In the genomic region with DNA sequence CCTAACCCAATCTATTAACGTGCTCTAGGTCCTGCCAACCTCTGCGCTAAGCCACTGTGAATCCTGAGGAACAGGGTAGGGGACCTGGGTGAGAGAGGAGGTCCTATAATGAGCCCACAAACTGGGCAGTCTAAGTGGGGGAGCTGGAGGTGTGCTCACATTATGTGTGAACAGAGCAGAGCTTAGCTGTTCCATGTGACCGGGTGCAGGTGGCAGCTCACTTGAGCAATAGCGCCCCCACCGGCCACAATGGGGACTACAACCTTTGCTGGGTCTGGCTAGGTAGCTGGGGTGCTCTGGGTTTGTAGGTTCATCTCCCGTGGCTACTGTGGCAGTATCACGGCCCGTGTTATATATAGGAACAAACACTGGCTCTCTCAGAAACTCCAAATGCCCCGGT, we compare ENCODE assay signal across 9 mouse cellular contexts. TPM values are rescaled to one million over a fixed set of nuclear protein-coding genes. Genes with fewer than 3 reads are reported as not detected.
DNase-seq lines count a peak whose midpoint lies in the region; ATAC-seq and TF ChIP-seq lines count a peak whose summit lies in the region.
"Had no signal": no experiment of that assay in that cellular context is flagged by ENCODE, and none has a peak within 500 bp of the region (broad histone marks: within the 10 kb centered on the region; RNA-seq: fewer than 3 reads in every experiment).

No protein-coding gene starts in this region.

- DNase-seq in gastrocnemius, adult 18-20 months (ENCODE audit: low spot score), result peak; percentile 20
- no peak for DNase-seq in gastrocnemius, postnatal 36 days
- DNase-seq in urinary bladder, postnatal 14 days (ENCODE audit: low spot score), result peak; percentile 18
- no peak for DNase-seq in urinary bladder, postnatal 10 days (ENCODE audit: low spot score)
- peak; percentile 58 for DNase-seq in limb, embryonic 11.5 days (ENCODE audit: low spot score)
- DNase-seq in spleen, adult 2 months (ENCODE audit: low read depth in 1 of 2, low spot score in 2 of 2), result no peak
- no peak for DNase-seq in layer of hippocampus, adult 11-12 months (ENCODE audit: low spot score)

- no peak overlapping the region for H3K27ac ChIP-seq in limb, embryonic 11.5 days (replicated peaks; ENCODE audit: low read depth, low read length)
- H3K27ac ChIP-seq in spleen, adult 2 months (ENCODE audit: insufficient read depth, low read length), result no peak overlapping the region
- H3K27ac ChIP-seq: limb, embryonic 12.5 days had no signal

- no peaks in the 10 kb centered on the region; the same call in 1 of the 2 replicates for H3K9me3 ChIP-seq in limb, embryonic 11.5 days (ENCODE audit: control insufficient read depth, low read length)
- H3K9me3 ChIP-seq: limb, embryonic 12.5 days had no signal

- ATAC-seq in limb, embryonic 11.5 days (ENCODE audit: insufficient number of reproducible peaks, low FRiP score, low TSS enrichment, low read depth), result no peak
- ATAC-seq in activated CD4-positive, CD25-positive, alpha-beta regulatory T cell, adult 4 months, result no peak

- no peak overlapping the region for H3K4me2 ChIP-seq in limb, embryonic 11.5 days (ENCODE audit: low read depth, severe bottlenecking)
- H3K4me2 ChIP-seq: limb, embryonic 12.5 days had no signal

- peaks cover 2% of the 10 kb centered on the region; the same call in 1 of the 2 replicates for H3K4me1 ChIP-seq in limb, embryonic 11.5 days (ENCODE audit: control insufficient read depth, insufficient read depth, low read length)
- H3K4me1 ChIP-seq in spleen, adult 2 months (ENCODE audit: control insufficient read depth, insufficient read depth, insufficient read length), result 0 out of 2 replicates have a peak, but pooled peaks cover 4% of the 10 kb centered on the region
- H3K4me1 ChIP-seq: limb, embryonic 12.5 days had no signal

- TF ChIP-seq POLR2A in spleen, adult 2 months (IDR thresholded peaks at IDR 0.05; ENCODE audit: low read depth, low read length), result no peak

- H3K36me3 ChIP-seq in limb, embryonic 11.5 days (ENCODE audit: control insufficient read depth, insufficient read depth, low read length), result no peaks in the 10 kb centered on the region
- H3K36me3 ChIP-seq in spleen, adult 2 months (ENCODE audit: control insufficient read depth, insufficient read depth, low read length), result no peaks in the 10 kb centered on the region
- H3K36me3 ChIP-seq: limb, embryonic 12.5 days had no signal

- no peak overlapping the region for H3K9ac ChIP-seq in limb, embryonic 11.5 days (ENCODE audit: low read length)
- H3K9ac ChIP-seq: limb, embryonic 12.5 days had no signal

- peak; percentile 46; the same call in 1 of the 2 replicates for TF ChIP-seq CTCF in spleen, adult 2 months (IDR thresholded peaks at IDR 0.05; ENCODE audit: extremely low read depth, insufficient read depth, insufficient read length, insufficient replicate concordance)

- H3K27me3 ChIP-seq in limb, embryonic 11.5 days (ENCODE audit: control insufficient read depth, insufficient read depth, low read length), result no peaks in the 10 kb centered on the region
- H3K27me3 ChIP-seq in spleen, adult 2 months (ENCODE audit: control insufficient read depth, insufficient read depth, low read length), result no peaks in the 10 kb centered on the region

- WGBS in limb, embryonic 11.5 days, result 57% methylated on average over 9 of the region's 9 CpGs
- 53% methylated on average over 9 of the region's 9 CpGs for WGBS in spleen, adult 2 months

- H3K4me3 ChIP-seq in limb, embryonic 11.5 days (ENCODE audit: low read depth, low read length), result no peak overlapping the region
- no peak overlapping the region for H3K4me3 ChIP-seq in spleen, adult 2 months (ENCODE audit: extremely low read depth, insufficient read depth, insufficient read length)
- H3K4me3 ChIP-seq: limb, embryonic 12.5 days had no signal

- intact Hi-C loops in gastrocnemius, postnatal 36 days (cut with DNase I), result loop anchor here (5.0 kb wide), 2 partner anchors 50 to 120 kb away; partner anchors contain the start of gene Tesmin

RNA-seq across cellular contexts. Expression of gene Gal, which starts 22.5 kb away (rescaled TPM):
- under 1 TPM; 0.30 to 0.36 TPM for total RNA-seq in gastrocnemius, adult 18-20 months (2021)
- total RNA-seq in gastrocnemius, postnatal 36 days (2021), result under 1 TPM; 0.35 to 0.41 TPM
- polyA plus RNA-seq in limb, embryonic 11.5 days (2014; fragmentation: Nextera tagmentation; extraction: Ambion mirVana), result 0.84 and 1.0 TPM in 2 replicates
- 13.1 and 22.2 TPM in 2 replicates for polyA plus RNA-seq in spleen, adult 2 months (2012; rRNA removed)
- polyA plus RNA-seq in activated CD4-positive, CD25-positive, alpha-beta regulatory T cell, adult 4 months (2017; shearing (Covaris generic)), result 1 to 10 TPM in 1 of 2 experiments, not detected in 1; 2.1 TPM

RNA-seq across cellular contexts. Expression of gene Tesmin, which starts 48.2 kb away (rescaled TPM):
- total RNA-seq in gastrocnemius, adult 18-20 months (2021), result under 1 TPM; 0.43 to 0.47 TPM
- 1 to 10 TPM in 1 of 2 experiments, under 1 TPM in 1; 0.39 to 1.3 TPM for total RNA-seq in gastrocnemius, postnatal 36 days (2021)
- 0.33 and 0.36 TPM in 2 replicates for polyA plus RNA-seq in limb, embryonic 11.5 days (2014; fragmentation: Nextera tagmentation; extraction: Ambion mirVana)
- polyA plus RNA-seq in spleen, adult 2 months (2012; rRNA removed), result 0.43 and 0.74 TPM in 2 replicates
- not detected for polyA plus RNA-seq in activated CD4-positive, CD25-positive, alpha-beta regulatory T cell, adult 4 months (2017; shearing (Covaris generic))

Comparison
In these comparisons a context has a peak if more than half of its experiments do, and no peak if none do; other contexts are left out.
1. DNase-seq: peak in gastrocnemius, adult 18-20 months (single experiment), urinary bladder, postnatal 14 days (single experiment) and limb, embryonic 11.5 days (single experiment); none in gastrocnemius, postnatal 36 days (0 of 2), urinary bladder, postnatal 10 days (single experiment), spleen, adult 2 months (0 of 2) and layer of hippocampus, adult 11-12 months (single experiment).